Mouse (Mus musculus) gastrocnemius, postnatal 25 days (tissue): Measurements from ENCODE around the gene Ift81. TPM values are rescaled to one million over a fixed set of nuclear protein-coding genes. Genes with fewer than 3 reads are reported as not detected.
A peak's percentile ranks its signal among the peaks of the same experiment; 100 is the strongest.

Experiments
- DNase-seq: peaks from one replicate; pipeline ENCODE4 v3.0.0; 2022
- total RNA-seq, 2 experiments: library from RNA; stranded (reverse); gene quantifications; 1 replicate in 1 of 2; 2 replicates in 1 of 2; pipeline ENCODE4 v1.2.3; 2021

The Ift81 gene
- total RNA-seq, 2 experiments from 2014 or later, result 2.6 to 7.1 TPM

GRCm38 (mm10) chr5:122547810-122548209 lies 66.5 kb downstream of the Ift81 start:
- no peak for DNase-seq

- DNase-seq, result peak; percentile 50
Observed at GRCm38 (mm10) chr5:122547251-122547714, 67.0 kb downstream of the Ift81 start.

- no peak for DNase-seq
Observed at GRCm38 (mm10) chr5:122543392-122543791, 70.9 kb downstream of the Ift81 start.

- no peak for DNase-seq
Observed at GRCm38 (mm10) chr5:122541871-122542270, 72.4 kb downstream of the Ift81 start.

GRCm38 (mm10) chr5:122538077-122538476 lies 76.2 kb downstream of the Ift81 start:
- DNase-seq, result no peak

GRCm38 (mm10) chr5:122537654-122538053 lies 76.7 kb downstream of the Ift81 start:
- no peak for DNase-seq

GRCm38 (mm10) chr5:122533884-122534283 lies 80.4 kb downstream of the Ift81 start:
- no peak for DNase-seq

- no peak for DNase-seq
Observed at GRCm38 (mm10) chr5:122529913-122530604, 84.3 kb downstream of the Ift81 start.

GRCm38 (mm10) chr5:122529316-122529715 lies 85.0 kb downstream of the Ift81 start:
- peak; percentile 67 for DNase-seq

- no peak for DNase-seq
Observed at GRCm38 (mm10) chr5:122528591-122528990, 85.7 kb downstream of the Ift81 start.

GRCm38 (mm10) chr5:122527761-122528160 lies 86.6 kb downstream of the Ift81 start:
- DNase-seq, result no peak

- peak; percentile 38 for DNase-seq
Observed at GRCm38 (mm10) chr5:122526878-122527730, 87.2 kb downstream of the Ift81 start.

- DNase-seq, result peak; percentile 32
Observed at GRCm38 (mm10) chr5:122526405-122526804, 87.9 kb downstream of the Ift81 start.

- peak; percentile 55 for DNase-seq
Observed at GRCm38 (mm10) chr5:122525238-122525931, 88.9 kb downstream of the Ift81 start.

GRCm38 (mm10) chr5:122524854-122525237 lies 89.5 kb downstream of the Ift81 start:
- no peak for DNase-seq

- DNase-seq, result no peak
Observed at GRCm38 (mm10) chr5:122524244-122524643, 90.1 kb downstream of the Ift81 start.

- no peak for DNase-seq
Observed at GRCm38 (mm10) chr5:122521130-122521473, 93.2 kb downstream of the Ift81 start.

- DNase-seq, result no peak
Observed at GRCm38 (mm10) chr5:122520254-122521129, 93.8 kb downstream of the Ift81 start.

GRCm38 (mm10) chr5:122519043-122519660 lies 95.2 kb downstream of the Ift81 start:
- no peak for DNase-seq

- DNase-seq, result no peak
Observed at GRCm38 (mm10) chr5:122518247-122518646, 96.1 kb downstream of the Ift81 start.

GRCm38 (mm10) chr5:122516901-122517300 lies 97.4 kb downstream of the Ift81 start:
- DNase-seq, result no peak
